Mouse (Mus musculus) cerebellum, adult 2 months (tissue): ENCODE measurements around the gene BC055324. TPM values are rescaled to one million over a fixed set of nuclear protein-coding genes. Genes with fewer than 3 reads are reported as not detected.
A peak's percentile ranks its signal among the peaks of the same experiment; 100 is the strongest.

Experiments used
- DNase-seq, 2 experiments: peaks; one replicate each; pipeline ENCODE4 v3.0.0; 2021
- H3K27ac ChIP-seq: fragments of 200-500 bp; 2 replicates; pipeline ENCODE4 v1.5.1; 2012; ENCODE audit warnings: low read length, control low read depth, inconsistent platforms; ENCODE audit not compliant: insufficient read depth
- H3K27me3 ChIP-seq: fragments of 200-500 bp; 2 replicates; pipeline ENCODE4 v1.6.1; 2012; ENCODE audit warnings: inconsistent platforms, mild to moderate bottlenecking, low read length, moderate library complexity; ENCODE audit not compliant: control insufficient read depth, insufficient read depth
- H3K4me1 ChIP-seq: fragments of 200-500 bp; 2 replicates; pipeline ENCODE4 v1.6.1; 2011; ENCODE audit warnings: low read length; ENCODE audit not compliant: control insufficient read depth, insufficient read depth
- H3K4me3 ChIP-seq: fragments of 200-500 bp; replicated peaks from 2 replicates; pipeline ENCODE3; 2011; ENCODE audit warnings: mild to moderate bottlenecking, low read depth, low read length, control low read depth; ENCODE audit not compliant: insufficient read depth
- CTCF ChIP-seq: fragments of 200-500 bp; IDR thresholded peaks from 2 replicates; pipeline ENCODE4 v1.5.1; 2011; ENCODE audit warnings: low read depth, mild to moderate bottlenecking, control low read depth, low read length, moderate library complexity, borderline replicate concordance; ENCODE audit not compliant: insufficient read depth
- POLR2A ChIP-seq: fragments of 200-500 bp; IDR thresholded peaks from 2 replicates; pipeline ENCODE4 v1.6.1; 2011; ENCODE audit warnings: low read length, control low read depth, borderline replicate concordance; ENCODE audit not compliant: insufficient read depth
- WGBS: fragments of 180-500 bp; shearing (Covaris S2); methylation state at CpG from one replicate; pipeline ENCODE4 v1.1.7; 2018; 5-methylcytosine and 5-hydroxymethylcytosine counted together
- polyA plus RNA-seq: library from polyadenylated mRNA; depleted of rRNA; stranded (reverse); fragments of >200 nt; gene quantifications from 2 replicates; pipeline ENCODE4 v1.2.3, GENCODE M21; 2012

BC055324 gene
- polyA plus RNA-seq, 1 experiment: 1.8 TPM

DNA sequence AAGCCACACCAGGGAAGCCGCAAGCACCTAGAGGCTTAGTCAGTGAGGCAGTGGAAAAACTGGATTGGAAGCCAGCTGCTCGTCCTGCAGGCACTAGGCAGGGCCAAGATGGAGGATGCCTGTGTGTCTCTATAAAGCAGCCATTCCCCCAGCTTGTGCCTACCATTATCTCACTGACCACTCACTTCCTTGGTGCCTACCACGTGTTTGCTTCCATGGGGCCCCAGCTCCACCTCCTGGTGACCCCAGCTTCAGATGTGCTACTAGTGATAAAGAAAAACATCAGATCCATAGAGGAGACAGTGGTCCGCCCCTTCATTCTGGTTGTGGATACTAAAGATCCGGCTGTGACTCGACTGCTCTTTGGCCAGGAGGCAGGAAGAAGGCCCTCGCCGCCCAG, 62.8 kb downstream of the BC055324 start:
- H3K27me3 ChIP-seq: no peaks in the 10 kb centered on the region
- 78% methylated on average over 8 of the region's 8 CpGs for WGBS
- no peak for TF ChIP-seq CTCF
- TF ChIP-seq POLR2A: no peak
- DNase-seq: no peak
- no peak overlapping the region for H3K27ac ChIP-seq
- no peak overlapping the region for H3K4me3 ChIP-seq
- H3K4me1 ChIP-seq: peaks cover 7% of the 10 kb centered on the region

- Histone ChIP-seq H3K27me3 (no peaks in the 10 kb centered on the region), H3K27ac (0 out of 2 replicates have a peak overlapping the region, but pooled peaks have one; percentile 93), H3K4me1 (peaks cover 7% of the 10 kb centered on the region), H3K4me3 (peak overlapping the region; percentile 85)
- 3% methylated on average over 12 of the region's 12 CpGs for WGBS
- TF ChIP-seq POLR2A (no peak), CTCF (no peak)
- DNase-seq: no peak
Observed at GRCm38 (mm10) chr1:163930458-163930794, 64.2 kb downstream of the BC055324 start.

DNA sequence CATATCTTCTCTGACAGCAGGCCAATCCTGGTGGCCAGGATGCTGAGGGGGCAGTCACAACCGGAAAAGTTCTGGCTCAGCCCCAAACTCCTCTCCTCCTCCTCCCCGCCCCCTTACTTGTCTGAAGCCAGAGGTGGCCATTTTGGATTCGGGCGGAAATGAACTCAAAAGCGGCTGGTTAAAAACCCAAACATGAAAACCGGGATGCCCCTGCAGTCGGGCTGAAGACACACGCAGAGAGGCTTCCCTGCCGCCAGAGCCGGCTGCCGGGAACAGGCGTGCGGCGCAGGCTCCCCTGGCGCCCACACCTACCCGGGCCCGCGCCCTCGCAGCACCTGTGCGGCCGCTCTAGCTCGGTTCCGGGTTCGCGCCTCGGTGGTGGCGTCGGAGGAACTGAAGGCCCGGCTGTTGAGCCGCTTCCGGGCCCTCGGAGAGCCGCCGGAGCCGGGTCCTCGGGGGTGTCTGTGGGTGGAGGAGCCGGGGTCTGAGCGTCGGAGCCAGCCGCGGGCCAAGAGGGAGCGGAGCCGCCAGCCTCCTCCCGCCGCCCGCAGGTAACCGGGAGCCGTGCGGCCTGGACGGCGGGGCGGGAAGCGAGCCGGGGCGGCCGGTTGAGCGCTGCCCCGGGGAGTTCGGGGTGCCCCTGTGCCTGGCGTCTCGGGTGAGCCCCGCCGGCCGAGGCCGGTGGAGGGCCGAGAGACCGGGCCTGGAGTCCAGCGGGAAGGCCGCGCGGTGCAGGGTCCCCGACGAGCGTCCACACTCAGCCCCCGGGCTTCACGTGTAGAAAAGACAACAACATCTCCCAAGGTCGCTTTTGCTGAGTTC, 64.7 kb downstream of the BC055324 start:
- peaks cover 7% of the 10 kb centered on the region for H3K4me1 ChIP-seq
- peak; percentile 89 to 93 for DNase-seq
- no peaks in the 10 kb centered on the region for H3K27me3 ChIP-seq
- WGBS: under 1% methylated on average over 70 of the region's 77 CpGs
- H3K27ac ChIP-seq: peak overlapping the region; percentile 93
- TF ChIP-seq CTCF: no peak
- peak; percentile 39; the same call in 1 of the 2 replicates for TF ChIP-seq POLR2A
- peak overlapping the region; percentile 85 for H3K4me3 ChIP-seq

DNA sequence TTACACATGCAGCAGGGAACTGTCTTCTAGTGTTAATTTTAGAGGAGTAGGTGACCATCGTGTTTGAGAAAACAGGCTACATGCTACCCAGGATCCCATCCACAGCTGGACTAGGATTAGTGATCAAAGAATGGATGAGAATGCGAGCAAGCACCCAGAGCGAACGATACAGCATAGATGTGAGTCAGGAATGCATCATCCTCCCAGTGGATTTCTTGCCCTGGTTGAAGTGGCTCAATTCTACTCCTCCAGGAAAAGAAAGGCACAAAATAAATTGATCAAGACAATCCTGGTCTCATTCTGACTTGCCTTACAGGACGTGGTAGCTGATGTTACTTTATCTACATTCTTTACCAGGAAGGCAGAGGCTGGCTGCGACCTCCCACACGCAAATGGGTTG, 65.8 kb downstream of the BC055324 start, which contains the start of gene Scyl3:
Scyl3 (plus strand) TSS at position 255 of the 400 bp plus-strand sequence.
- DNase-seq: no peak
- Histone ChIP-seq H3K27me3 (no peaks in the 10 kb centered on the region), H3K4me1 (peaks cover 7% of the 10 kb centered on the region), H3K27ac (peak within 1 kb of the TSS; percentile 93), H3K4me3 (peak within 1 kb of the TSS; percentile 85)
- TF ChIP-seq CTCF (no peak), POLR2A (no peak)
- 60% methylated on average over 7 of the region's 7 CpGs for WGBS

GRCm38 (mm10) chr1:163924093-163924492, 70.5 kb downstream of the BC055324 start:
- Histone ChIP-seq H3K4me1 (no peaks in the 10 kb centered on the region), H3K4me3 (no peak overlapping the region), H3K27ac (no peak overlapping the region), H3K27me3 (no peaks in the 10 kb centered on the region)
- TF ChIP-seq POLR2A: no peak
- TF ChIP-seq CTCF: no peak
- WGBS: 36% methylated on average over 8 of the region's 8 CpGs
- no peak for DNase-seq

- H3K27ac ChIP-seq: no peak overlapping the region
- WGBS: 96% methylated on average over 5 of the region's 5 CpGs
- TF ChIP-seq CTCF (no peak), POLR2A (no peak)
- no peak for DNase-seq
- H3K4me1 ChIP-seq: no peaks in the 10 kb centered on the region
- H3K27me3 ChIP-seq: no peaks in the 10 kb centered on the region
- no peak overlapping the region for H3K4me3 ChIP-seq
Observed at GRCm38 (mm10) chr1:163917349-163918160, 77.0 kb downstream of the BC055324 start.

GRCm38 (mm10) chr1:163911981-163912380, 82.6 kb downstream of the BC055324 start:
- Histone ChIP-seq H3K27ac (no peak overlapping the region), H3K4me1 (no peaks in the 10 kb centered on the region), H3K4me3 (no peak overlapping the region), H3K27me3 (no peaks in the 10 kb centered on the region)
- 91% methylated on average over 11 of the region's 11 CpGs for WGBS
- DNase-seq: no peak
- TF ChIP-seq CTCF: no peak
- no peak for TF ChIP-seq POLR2A

- DNase-seq: no peak
- no peaks in the 10 kb centered on the region for H3K27me3 ChIP-seq
- H3K27ac ChIP-seq: no peak overlapping the region
- TF ChIP-seq POLR2A: no peak
- no peak for TF ChIP-seq CTCF
- no peak overlapping the region for H3K4me3 ChIP-seq
- 90% methylated on average over 9 of the region's 9 CpGs for WGBS
- H3K4me1 ChIP-seq: no peaks in the 10 kb centered on the region
Observed at GRCm38 (mm10) chr1:163910785-163911184, 83.8 kb downstream of the BC055324 start.
